Mouse (Mus musculus) layer of hippocampus, adult 9-11 months (tissue): ENCODE results near the gene Pygm.

Experiments
- DNase-seq: peaks from one replicate; pipeline ENCODE4 v3.0.0; 2022

The Pygm gene

GRCm38 (mm10) chr19:6415454-6415853 lies 31.3 kb downstream of the Pygm start:
- no peak for DNase-seq

GRCm38 (mm10) chr19:6416124-6416770 lies 32.0 kb downstream of the Pygm start:
- peak; percentile 58 for DNase-seq

DNA sequence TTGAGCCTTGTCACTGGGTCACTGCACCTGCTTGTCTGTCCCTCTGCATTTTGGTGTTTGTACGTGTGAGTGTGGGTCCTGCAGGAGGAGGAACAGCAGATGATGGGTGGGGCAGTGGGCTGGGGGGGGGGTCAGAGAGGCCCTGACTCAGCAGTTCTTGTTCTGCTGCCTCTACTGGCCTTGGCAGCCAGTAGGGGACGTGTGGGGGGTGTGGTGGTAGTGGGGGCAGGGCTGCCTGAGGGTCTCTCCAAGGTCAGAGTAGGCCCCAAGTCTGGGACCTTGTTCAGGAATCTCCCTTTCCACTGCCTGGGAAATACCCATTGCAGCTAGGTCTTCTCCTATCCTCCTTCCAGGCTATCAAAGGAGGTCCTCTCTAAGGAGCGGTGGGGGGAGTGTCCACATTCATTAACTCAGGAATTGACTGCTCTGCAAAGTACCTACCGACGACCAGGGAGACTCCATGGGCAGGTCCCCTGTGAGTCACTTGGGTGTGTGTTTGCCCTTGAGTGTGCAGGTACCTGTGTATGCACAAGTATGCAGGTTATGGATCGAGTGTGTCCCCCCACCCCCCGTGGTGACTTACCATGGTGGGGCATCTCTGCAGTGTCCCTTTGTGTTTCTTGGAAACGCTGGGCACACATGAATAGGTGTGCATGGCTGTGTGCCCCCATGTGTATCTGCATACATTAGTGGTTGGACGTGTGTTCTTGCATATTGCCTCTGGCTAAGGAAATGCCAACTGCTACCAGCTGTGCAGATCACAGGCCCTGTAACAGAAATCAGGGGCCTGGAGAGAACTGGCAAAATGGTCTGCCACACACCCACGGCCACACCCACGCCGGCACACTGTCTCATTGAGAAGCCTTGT lies 32.9 kb downstream of the Pygm start:
- DNase-seq, result no peak

DNA sequence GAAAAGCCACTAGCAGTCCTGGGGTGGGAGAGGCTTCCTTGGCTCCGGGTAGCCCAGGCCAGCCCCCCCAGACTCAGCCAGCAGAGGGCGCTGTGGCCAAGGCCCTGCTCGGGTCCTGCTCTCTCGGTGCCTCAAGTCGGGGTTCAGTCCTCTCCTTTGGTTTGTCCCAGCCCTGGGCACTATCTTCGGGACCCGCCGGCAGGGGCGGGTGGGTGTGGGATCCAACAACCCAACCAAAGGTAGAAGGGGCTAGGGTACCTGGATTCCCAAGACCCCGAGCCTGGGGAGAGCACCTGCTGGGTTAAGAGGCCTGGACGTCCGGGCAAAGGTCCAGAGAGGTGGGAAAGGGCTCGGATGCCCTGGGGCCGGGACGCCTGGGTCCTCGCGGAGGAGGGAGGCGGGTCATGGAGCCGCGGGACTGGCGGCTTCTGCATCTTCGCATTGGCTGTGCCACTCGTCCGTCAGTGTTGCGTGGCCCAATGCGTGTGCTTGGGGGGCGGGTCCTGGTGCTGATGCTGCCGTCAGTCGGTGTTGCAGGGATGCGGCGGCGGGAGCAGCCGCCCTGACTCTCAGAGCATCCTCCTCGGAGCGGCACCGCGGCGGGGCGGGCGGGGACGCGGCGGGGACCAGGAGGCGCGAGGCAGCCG lies 34.2 kb downstream of the Pygm start, which contains the start of gene Nrxn2:
Gene Nrxn2 (plus strand): TSS at position 499 of the 647 bp plus-strand sequence.
- peak; percentile 96 for DNase-seq

DNA sequence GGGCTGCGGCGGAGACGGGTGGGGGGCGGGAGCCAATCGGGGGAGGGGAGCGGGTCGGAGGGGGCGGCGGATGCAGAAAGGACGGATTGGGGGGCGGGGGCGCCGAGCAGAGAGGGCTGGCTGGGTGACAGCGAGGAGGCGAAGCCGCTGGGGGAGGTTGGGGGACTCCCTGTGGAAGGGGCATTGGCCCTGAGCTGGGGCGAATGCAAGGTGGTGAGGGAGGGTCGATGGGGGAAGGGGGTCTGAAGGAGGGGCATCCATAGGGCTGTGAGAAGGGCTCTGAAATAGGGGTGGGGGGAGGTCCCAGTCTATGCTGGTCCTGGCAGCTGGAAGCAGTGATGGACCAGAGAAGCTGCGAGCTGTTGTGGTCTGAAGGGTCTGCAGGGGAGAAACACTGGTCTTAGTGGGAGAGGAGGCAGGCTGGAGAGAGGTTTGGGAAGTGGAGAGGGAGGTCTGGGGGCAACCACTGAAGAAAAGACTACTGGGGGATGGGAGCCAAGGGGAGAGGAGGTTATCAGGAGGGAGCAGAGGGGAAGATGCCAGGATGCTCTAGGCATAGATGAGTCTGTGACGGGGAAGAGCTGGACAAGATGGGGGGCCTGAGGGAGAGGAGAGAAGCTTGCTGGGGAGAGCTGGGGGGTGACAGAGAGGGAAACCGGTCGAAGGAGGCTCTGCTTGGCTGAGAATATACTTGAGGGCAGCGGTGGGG lies 34.9 kb downstream of the Pygm start:
- DNase-seq, result no peak

DNA sequence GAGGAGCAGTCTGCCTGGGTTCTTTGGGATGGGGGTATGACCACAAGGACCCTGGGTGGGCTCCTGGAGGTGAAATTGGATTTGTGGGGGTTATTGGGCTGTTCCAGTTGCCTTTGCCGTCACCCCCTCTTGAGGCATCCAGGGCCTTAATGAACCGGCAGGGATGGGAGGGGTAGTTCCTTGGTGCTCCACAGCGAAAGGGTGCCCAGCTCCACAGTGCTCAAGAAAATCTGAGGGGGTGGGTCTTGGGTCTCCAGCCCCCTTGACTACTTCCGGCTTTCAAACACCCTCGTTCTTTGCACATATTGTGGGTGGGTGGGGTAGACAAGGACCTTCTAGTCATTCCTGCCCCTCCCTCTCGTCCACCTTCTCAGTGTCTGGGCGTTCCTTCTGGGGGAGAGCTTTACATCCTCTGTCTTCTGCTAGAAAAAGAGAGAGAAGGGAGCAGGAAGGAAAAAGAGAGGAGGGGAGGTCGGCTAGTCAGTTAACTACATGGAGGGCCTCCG lies 35.7 kb downstream of the Pygm start:
- no peak for DNase-seq

DNA sequence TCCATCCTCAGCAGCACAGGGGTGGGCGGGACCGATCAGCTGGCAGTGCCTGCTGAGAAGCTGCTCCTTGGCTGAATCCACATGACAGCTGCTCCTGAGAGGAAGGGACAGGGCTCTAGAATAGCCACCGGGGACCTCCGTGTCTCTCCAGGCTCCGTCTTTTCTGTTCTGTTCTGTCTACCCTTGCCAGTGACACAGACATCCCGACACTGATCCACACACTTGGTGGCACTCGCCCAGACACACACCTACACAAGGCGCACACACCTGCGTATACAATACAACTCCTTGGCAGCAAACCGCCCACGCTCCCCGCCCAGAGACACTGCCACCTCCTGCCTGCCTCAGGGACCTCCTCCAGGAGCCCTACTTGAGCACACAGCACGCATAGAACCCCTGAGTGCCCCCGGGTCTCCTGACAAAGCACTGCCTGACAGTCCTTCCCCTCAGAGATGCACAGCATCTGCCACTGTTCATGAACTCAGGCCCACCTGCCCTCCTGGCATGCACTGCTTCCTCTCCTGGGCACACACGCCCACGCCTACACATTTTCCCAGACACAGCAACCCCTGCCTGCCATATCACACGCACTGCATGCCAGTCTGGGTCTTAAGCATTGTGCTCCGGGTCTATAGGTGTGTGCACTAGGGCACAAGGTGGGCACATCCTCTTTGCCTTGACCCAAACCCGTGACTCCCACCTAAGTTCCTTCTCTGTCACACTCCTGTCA lies 36.4 kb downstream of the Pygm start:
- DNase-seq, result peak; percentile 67

GRCm38 (mm10) chr19:6421211-6421590 lies 37.0 kb downstream of the Pygm start:
- peak; percentile 70 for DNase-seq

GRCm38 (mm10) chr19:6422014-6422413 lies 37.8 kb downstream of the Pygm start:
- no peak for DNase-seq

DNA sequence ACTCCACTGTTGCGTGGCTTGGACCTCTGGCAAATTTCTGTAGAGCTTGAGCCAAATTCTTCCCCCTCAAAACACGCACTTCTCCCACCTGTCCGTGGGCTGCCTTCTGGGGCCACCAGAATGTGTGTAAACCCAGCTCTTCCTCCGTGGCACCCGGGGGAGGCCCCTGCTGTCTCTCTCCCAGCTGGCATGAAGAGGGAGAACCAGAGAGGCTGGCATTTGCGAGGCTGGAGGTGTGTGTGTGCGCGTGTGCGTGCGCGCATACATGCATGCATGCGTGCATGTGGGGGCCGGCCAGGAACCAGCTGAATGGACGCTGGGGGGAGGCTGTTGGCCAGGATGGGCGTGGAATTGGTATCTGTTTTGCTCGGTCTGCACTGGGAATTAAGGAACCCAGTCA lies 39.0 kb downstream of the Pygm start:
- DNase-seq, result peak; percentile 83

- DNase-seq, result no peak
Observed at GRCm38 (mm10) chr19:6424137-6424881, 40.1 kb downstream of the Pygm start.

DNA sequence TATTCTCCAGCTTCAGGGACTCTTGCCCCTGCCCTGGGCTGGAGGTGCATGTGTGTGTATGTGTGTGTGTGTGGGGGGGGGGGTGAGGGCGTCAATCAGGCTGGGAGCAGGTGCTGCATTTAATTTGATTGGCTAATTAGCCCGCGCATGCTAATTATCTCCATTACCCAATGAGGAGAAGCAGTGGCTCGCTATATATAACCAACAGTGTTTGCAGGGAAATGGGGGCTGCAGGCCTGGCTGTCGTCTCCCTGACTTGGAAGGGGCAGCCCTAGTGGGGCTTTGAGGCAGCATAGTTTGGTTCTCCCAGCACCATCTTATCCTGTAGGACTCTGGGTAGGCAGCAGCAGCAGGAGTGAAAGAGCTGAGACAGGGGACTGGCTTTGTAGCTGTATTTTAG lies 41.4 kb downstream of the Pygm start:
- DNase-seq, result no peak

DNA sequence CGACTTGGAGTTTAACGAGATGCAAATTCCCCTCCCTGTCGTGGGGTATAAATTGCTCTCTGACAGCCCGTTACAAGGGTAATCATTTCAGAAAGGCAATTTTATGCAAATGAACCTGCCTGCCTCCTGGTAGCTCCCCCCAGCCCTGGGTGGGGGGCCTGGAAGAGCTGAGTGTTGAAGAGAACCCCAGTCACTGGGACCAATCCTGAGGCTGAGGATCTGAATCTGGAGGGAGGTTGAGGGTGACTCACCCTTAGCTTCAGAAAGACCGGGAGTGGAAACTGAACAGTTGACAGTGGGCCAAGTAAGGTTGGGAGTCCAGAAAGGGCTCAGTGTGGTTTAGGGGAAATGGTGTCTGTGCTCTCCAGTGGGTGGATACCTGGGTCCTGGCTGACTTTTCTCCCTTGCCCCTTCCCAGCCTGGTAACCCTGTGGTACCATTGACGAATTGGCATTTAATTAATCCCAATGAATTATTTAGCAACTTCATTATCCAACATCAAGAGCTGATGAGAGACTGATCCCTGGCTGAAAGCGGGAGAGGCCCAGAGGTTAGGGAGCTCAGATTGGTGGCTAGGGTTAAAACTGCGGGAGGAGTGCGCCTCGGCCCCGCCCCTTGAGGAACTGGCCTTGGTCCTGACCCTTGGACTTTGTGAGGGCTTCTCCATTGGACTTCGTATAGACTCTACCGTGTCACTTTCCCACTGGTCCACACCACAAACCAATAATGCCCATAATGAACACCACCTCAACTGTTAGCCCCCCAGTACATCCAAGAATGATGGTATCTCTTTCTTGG lies 42.7 kb downstream of the Pygm start:
- DNase-seq, result no peak

DNA sequence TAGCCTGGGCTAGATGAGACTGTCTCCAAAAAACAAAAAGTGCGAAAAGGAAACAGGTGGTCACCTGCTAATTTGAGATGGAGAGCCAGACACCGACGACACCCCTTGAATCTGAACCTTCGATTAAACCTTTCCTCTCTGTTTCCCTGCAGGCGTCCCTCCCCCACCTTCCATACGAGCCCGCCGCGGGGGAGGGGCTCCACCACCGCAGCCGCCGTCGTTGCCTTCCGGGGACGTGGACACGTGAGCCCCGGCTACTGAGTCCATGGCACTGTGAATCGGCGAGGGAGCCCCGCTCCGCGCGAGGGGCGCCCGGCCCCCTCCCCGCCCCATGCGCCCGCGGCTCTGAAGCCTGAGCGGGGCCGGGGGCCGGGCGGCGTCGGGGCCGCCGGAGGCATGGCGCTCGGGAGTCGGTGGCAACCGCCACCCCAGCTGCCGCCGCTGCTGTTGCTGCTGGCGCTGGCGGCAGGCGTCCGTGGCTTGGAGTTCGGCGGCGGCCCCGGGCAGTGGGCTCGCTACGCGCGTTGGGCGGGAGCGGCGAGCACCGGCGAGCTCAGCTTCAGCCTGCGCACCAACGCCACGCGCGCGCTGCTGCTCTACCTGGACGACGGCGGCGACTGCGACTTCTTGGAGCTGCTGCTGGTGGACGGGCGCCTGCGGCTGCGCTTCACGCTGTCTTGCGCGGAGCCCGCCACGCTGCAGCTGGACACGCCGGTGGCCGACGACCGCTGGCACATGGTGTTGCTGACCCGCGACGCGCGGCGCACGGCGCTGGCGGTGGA lies 43.6 kb downstream of the Pygm start:
- no peak for DNase-seq

DNA sequence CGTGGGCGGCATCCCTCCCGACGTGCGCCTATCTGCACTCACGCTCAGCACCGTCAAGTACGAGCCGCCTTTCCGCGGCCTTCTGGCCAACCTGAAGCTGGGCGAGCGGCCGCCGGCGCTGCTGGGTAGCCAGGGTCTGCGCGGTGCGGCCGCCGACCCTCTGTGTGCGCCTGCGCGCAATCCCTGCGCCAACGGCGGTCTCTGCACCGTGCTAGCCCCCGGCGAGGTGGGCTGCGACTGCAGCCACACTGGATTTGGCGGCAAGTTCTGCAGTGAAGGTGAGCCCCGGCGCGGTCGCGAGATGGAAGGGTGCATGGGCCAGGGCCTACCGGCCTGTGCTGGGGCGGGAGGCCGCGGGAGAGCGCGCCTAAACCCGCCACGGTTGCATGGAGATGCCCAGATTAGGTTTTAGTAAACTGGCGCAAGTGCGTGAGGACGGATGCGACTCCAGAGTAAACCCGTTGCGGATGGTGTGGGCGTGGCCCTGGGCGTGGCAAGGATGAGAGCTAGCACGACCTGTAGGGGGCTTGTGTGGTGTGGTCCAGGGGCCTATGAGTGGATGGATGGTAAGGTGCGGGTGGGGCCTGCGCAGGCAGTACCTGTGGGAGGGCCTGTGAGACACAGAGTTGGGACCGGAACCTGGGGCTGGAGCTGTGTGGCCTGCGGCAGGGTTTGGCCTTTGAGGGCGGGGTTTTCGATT lies 44.5 kb downstream of the Pygm start:
- DNase-seq, result no peak

DNA sequence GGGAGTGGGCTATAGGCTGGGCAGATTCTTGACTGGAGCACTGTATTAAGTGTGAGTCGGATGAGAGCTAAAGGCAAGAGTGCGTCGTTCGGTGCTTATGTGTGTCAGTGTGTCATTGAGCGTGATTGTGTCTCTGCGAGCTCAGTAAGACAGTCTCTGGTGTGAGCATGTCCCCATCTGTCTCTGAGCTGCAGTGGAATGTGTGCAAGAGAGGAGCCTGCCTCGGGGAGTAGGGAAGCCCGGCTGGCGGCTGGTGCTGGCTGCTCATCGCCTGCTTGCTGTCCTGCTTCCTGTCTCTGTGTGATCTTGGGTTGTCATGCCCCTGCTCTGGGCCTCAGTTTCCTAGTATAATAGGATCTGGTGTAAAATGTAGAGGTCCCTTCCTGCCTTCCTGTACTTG lies 58.8 kb downstream of the Pygm start:
- no peak for DNase-seq

DNA sequence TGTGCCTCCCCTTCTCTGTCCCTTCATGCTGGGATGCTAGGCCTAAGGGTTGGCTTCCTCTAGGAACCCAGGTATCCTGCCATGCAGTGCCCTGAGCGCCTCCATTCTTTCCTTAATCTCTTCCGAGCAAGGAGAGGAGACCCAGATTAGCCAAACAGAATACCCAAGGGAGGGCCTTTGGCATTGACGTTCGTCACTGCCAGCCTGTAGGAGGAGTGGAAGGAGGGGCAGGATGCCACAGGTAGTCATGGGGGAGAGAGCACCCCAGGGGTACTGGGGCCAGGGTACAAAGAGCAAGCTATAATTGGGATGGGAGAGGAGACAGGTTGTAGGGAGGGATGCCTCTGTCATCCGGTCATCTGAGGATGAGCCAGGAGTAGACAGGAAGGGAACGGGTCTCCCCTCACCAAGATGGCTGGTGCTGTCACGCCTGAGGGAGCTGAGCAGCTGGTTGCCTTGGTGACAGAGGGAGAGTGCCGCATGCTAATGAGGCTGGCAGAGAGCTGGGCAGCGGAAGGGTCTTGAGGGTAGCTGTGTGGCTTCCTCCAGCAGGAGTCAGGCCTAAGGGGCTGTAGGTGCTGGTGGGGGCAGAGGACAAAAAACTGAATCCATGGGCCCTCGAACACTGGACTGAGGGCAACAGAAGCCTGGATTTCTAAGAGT lies 61.7 kb downstream of the Pygm start:
- DNase-seq, result no peak

- no peak for DNase-seq
Observed at GRCm38 (mm10) chr19:6446736-6447437, 62.7 kb downstream of the Pygm start.
